Mouse (Mus musculus) adrenal gland, adult 8-10 months (tissue): Measurements from ENCODE around the gene Rasa3. TPM values are rescaled to one million over a fixed set of nuclear protein-coding genes. Genes with fewer than 3 reads are reported as not detected.

Experiments used
- DNase-seq: peaks from one replicate; pipeline ENCODE4 v3.0.0; 2022
- total RNA-seq, 4 experiments: library from RNA; stranded (reverse); gene quantifications; 2 replicates each; pipeline ENCODE4 v1.2.4; 2022

Rasa3 gene
- total RNA-seq: 10 to 100 TPM; 27.8 to 46.6 (median 33.1) TPM

- DNase-seq: peak; percentile 96
Observed at GRCm38 (mm10) chr8:13677413-13677883, at the start of gene Rasa3. Gene Rasa3, minus strand, starts transcription at chr8:13677603.

GRCm38 (mm10) chr8:13725722-13726121 is 48.3 kb upstream of the Rasa3 start:
- DNase-seq: no peak

- DNase-seq: no peak
Observed at GRCm38 (mm10) chr8:13718980-13719379, 41.6 kb upstream of the Rasa3 start.

GRCm38 (mm10) chr8:13708514-13708913 is 31.1 kb upstream of the Rasa3 start:
- no peak for DNase-seq

- no peak for DNase-seq
Observed at GRCm38 (mm10) chr8:13706918-13707317, 29.5 kb upstream of the Rasa3 start.

GRCm38 (mm10) chr8:13705668-13706067 is 28.3 kb upstream of the Rasa3 start, which contains the start of gene Cfap97d2:
Gene Cfap97d2, plus strand, starts transcription at chr8:13705889.
- DNase-seq: peak; percentile 44

GRCm38 (mm10) chr8:13704301-13704700 is 26.9 kb upstream of the Rasa3 start:
- DNase-seq: no peak

GRCm38 (mm10) chr8:13703756-13704155 is 26.4 kb upstream of the Rasa3 start:
- no peak for DNase-seq

- no peak for DNase-seq
Observed at GRCm38 (mm10) chr8:13702755-13703154, 25.4 kb upstream of the Rasa3 start.

GRCm38 (mm10) chr8:13699323-13699949 is 22.0 kb upstream of the Rasa3 start:
- no peak for DNase-seq

GRCm38 (mm10) chr8:13698281-13698680 is 20.9 kb upstream of the Rasa3 start:
- no peak for DNase-seq

GRCm38 (mm10) chr8:13697681-13698080 is 20.3 kb upstream of the Rasa3 start:
- no peak for DNase-seq

- DNase-seq: no peak
Observed at GRCm38 (mm10) chr8:13697196-13697595, 19.8 kb upstream of the Rasa3 start.

- DNase-seq: no peak
Observed at GRCm38 (mm10) chr8:13696157-13696556, 18.8 kb upstream of the Rasa3 start.

- no peak for DNase-seq
Observed at GRCm38 (mm10) chr8:13695203-13695867, 17.9 kb upstream of the Rasa3 start.

- DNase-seq: no peak
Observed at GRCm38 (mm10) chr8:13694735-13695134, 17.3 kb upstream of the Rasa3 start.

- no peak for DNase-seq
Observed at GRCm38 (mm10) chr8:13692302-13693066, 15.1 kb upstream of the Rasa3 start.

- no peak for DNase-seq
Observed at GRCm38 (mm10) chr8:13689331-13689730, 11.9 kb upstream of the Rasa3 start.

GRCm38 (mm10) chr8:13688461-13688860 is 11.1 kb upstream of the Rasa3 start:
- peak; percentile 40 for DNase-seq

GRCm38 (mm10) chr8:13687941-13688340 is 10.5 kb upstream of the Rasa3 start:
- no peak for DNase-seq

- no peak for DNase-seq
Observed at GRCm38 (mm10) chr8:13687101-13687717, 9.8 kb upstream of the Rasa3 start.

GRCm38 (mm10) chr8:13686426-13686825 is 9.0 kb upstream of the Rasa3 start:
- no peak for DNase-seq
